Mouse (Mus musculus) embryo, embryonic 10 days (tissue): Measurements from ENCODE around the gene Stfa1.
"Not testable (repeated sequence)": the region's sequence is repeated elsewhere in the genome, so short reads cannot be mapped to it uniquely, and the experiment has no call there.

Source experiments
- DNase-seq: peaks from one replicate; pipeline ENCODE4 v3.0.0-alpha.2; 2015; ENCODE audit warnings: low spot score

Gene Stfa1

DNA sequence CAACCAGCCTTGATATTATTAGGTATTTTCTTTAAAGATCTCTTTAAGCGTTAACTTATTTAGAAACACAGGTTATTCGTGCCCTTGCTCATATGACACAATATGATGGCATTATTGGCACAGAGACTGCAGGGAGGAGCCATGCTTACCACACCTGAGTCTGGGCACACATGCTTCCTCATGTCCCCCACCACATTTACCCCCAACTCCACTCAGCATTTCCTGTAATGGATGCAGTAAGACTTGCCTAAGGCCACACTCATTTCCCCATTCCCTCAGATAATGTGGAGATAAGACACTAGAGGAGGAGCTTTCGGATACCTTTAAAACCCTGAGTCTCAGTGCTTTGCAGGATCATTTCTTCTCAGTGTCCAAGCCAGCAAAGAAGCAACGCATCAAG is at the start of gene Stfa1:
Gene Stfa1 (plus strand): TSS at position 156 of the 400 bp plus-strand sequence.
- not testable (repeated sequence) for DNase-seq

- not testable (repeated sequence) for DNase-seq
These were observed 16.2 kb upstream of the Stfa1 start for GRCm38 (mm10) chr16:36260585-36260984.

DNA sequence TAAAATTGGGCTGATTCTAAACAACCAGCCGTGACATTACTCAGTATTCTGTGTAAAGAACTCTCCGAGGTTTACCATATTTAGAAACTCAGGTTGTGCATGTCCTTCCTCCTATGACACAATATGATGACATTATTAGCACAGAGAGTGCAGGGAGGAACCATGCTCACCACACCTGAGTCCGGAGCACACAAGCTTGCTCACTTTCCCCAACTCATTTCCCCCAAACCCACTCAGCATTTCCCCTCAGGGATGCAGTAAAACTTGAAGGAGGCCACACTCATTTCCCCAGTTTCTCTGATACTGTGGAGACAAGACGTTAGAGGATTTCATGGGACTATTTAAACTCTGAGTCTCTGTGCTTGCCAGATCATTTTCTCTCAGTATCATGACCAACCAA is 12.4 kb downstream of the Stfa1 start:
- no peak for DNase-seq

DNA sequence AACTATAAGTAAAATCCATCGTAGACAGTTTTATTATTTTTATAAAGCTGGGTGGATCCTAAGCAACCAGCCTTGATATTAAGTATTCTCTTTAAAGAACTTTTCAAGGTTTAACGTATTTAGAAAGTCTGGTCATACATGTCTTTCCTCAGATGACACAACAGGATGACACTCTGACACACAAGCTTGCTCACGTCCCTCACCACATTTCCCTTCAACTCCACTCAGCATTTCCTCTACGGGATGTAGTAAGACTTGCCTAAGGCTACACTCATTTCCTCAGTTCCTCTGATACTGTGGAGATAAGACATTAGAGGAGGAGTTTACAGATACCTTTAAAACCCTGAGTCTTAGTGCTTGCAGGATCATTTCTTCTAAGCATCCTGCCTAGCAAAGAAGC is 30.9 kb downstream of the Stfa1 start:
- no peak for DNase-seq

DNA sequence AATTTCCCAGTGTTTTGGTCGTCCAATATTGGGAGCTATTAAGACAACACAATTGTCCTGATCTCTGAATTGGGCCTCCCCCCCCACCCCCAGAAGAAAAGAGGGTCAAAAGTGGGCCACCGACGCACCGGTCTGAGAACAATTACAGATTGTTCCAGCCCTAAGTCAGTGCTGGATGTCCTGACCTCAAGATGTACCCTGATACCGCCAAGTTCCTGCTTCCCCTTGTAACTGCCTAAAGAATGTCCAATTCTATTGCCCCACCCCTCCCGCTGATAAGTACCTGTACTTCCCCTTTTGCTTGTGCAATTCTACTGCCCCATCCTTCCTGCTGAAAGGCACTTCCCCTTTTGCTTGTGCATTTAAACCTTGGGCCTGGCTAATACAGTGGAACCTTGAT is 39.4 kb downstream of the Stfa1 start:
- not testable (repeated sequence) for DNase-seq

GRCm38 (mm10) chr16:36319286-36319685 is 42.5 kb downstream of the Stfa1 start:
- no peak for DNase-seq

GRCm38 (mm10) chr16:36334232-36334631 is 57.5 kb downstream of the Stfa1 start, which contains the start of gene BC117090:
BC117090 (minus strand) TSS chr16:36334332.
- DNase-seq: no peak
